Mouse (Mus musculus) brain, embryonic 14.5 days (tissue): ENCODE measurements around the gene Zbtb22. TPM values are rescaled to one million over a fixed set of nuclear protein-coding genes. Genes with fewer than 3 reads are reported as not detected.

ENCODE experiments used
- DNase-seq: peaks from one replicate; pipeline ENCODE4 v3.0.0-alpha.2; 2011; ENCODE audit warnings: low read depth
- CTCF ChIP-seq: fragments of 200-500 bp; IDR thresholded peaks from 2 replicates; pipeline ENCODE4 v1.5.1; 2012; ENCODE audit warnings: inconsistent platforms, mild to moderate bottlenecking, moderate library complexity, borderline replicate concordance; ENCODE audit not compliant: insufficient read depth, insufficient read length; ENCODE audit errors: extremely low read depth
- POLR2A ChIP-seq: fragments of 200-500 bp; IDR thresholded peaks from 2 replicates; pipeline ENCODE4 v1.6.1; 2012; ENCODE audit warnings: mild to moderate bottlenecking, inconsistent platforms, borderline replicate concordance; ENCODE audit not compliant: poor library complexity, insufficient read depth, insufficient read length, severe bottlenecking; ENCODE audit errors: extremely low read depth
- polyA plus RNA-seq: library from polyadenylated mRNA; depleted of rRNA; stranded (reverse); fragments of >200 nt; gene quantifications from 2 replicates; pipeline ENCODE4 v1.2.3, GENCODE M21; 2012

Gene Zbtb22
- polyA plus RNA-seq, 1 experiment = 35.8 TPM

DNA sequence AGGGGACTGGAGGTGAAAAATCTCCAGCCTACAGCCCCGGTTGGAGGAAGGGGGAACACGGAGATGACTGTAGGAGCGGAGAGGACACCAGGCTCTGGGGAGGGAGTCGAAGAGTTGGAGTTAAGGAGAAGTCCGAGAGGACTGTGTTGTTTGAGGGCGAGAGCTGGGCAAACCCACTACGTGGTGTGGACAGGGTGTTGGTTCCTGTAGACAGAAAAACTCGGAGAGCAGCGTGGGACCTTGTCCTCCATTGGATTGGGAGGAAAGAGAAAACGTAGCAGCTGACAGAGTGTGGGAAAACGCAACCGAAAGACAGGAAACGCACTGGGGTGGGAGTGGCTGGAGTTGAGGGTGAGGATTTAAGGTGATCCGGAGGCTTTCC lies 5.8 kb upstream of the Zbtb22 start:
- DNase-seq = no peak
- TF ChIP-seq POLR2A (no peak), CTCF (no peak)

DNA sequence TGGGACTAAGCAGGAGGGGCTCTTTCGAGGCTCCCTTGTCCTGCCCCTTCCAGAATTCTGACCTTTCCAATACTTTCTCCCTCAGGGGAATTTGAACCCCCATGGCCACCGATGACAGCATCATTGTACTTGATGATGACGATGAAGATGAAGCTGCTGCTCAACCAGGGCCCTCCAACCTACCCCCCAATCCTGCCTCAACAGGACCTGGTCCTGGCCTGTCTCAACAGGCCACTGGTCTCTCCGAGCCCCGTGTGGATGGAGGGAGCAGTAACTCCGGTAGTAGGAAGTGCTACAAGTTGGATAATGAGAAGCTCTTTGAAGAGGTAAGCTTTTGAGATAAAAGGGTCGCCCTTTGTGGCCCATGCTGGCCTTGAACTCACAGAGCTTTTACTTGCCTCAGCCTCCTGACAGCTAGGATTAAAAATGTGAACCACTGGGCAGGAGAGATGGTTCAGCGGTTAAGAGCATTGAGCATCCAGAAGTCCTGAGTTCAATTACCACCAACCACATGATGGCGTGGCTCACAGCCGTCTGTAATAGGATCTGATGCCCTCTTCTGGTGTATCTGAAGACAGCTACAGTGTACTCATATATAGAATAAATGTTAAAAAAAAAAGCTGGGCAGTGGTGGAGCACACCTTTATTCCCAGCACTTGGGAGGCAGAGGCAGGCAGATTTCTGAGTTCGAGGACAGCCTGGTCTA lies 5.2 kb upstream of the Zbtb22 start:
- DNase-seq = no peak
- TF ChIP-seq POLR2A (no peak), CTCF (no peak)

DNA sequence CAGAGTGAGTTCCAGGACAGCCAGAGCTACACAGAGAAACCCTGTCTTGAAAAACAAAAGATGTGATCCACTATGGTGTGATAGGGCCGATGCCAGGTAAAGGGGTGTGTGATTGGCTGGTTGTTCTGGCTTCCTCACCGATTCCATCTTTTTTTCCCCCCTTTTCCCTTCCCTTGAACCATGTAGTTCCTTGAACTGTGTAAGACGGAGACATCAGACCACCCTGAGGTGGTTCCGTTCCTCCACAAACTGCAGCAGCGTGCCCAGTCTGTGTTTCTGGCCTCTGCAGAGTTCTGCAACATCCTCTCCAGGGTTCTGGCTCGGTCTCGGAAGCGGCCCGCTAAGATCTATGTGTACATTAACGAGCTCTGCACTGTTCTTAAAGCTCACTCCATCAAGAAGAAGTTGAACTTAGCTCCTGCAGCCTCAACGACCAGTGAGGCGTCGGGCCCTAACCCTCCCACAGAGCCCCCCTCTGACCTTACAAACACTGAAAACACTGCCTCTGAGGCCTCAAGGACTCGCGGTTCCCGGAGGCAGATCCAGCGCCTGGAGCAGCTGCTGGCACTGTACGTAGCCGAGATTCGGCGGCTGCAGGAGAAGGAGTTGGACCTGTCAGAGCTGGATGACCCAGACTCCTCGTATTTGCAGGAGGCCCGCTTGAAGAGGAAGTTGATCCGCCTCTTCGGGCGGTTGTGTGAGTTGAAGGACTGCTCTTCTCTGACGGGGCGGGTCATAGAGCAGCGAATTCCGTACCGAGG lies 4.5 kb upstream of the Zbtb22 start:
- TF ChIP-seq CTCF = no peak
- TF ChIP-seq POLR2A = no peak
- no peak for DNase-seq

DNA sequence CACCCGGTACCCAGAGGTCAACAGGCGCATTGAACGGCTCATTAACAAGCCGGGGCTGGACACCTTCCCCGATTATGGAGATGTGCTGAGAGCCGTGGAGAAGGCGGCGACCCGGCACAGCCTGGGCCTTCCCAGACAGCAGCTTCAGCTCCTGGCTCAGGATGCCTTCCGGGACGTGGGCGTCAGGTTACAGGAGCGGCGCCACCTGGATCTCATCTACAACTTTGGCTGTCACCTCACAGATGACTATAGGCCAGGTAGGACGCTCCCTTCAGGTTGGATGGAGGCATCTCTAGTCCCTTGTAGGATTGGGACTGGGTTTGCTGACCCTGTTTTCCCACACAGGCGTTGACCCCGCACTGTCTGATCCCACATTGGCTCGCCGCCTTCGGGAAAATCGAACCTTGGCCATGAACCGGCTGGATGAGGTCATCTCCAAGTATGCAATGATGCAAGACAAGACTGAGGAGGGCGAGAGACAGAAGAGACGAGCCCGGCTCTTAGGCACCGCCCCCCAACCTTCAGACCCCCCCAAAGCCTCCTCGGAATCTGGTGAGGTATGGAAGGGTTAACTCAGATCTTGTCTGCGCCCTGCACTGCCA lies 3.8 kb upstream of the Zbtb22 start:
- no peak for TF ChIP-seq CTCF
- no peak for TF ChIP-seq POLR2A
- no peak for DNase-seq

DNA sequence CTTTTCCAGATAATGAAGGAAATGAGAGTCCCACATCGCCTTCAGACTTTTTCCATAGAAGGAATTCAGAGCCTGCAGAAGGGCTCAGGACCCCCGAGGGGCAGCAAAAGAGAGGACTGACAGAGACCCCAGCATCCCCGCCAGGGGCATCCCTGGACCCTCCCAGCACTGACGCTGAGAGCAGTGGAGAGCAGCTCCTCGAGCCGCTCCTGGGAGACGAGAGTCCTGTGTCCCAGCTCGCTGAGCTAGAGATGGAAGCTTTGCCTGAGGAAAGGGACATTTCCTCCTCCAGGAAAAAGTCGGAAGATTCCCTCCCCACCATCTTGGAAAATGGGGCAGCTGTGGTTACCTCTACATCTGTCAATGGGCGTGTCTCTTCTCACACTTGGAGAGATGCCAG lies 2.4 kb upstream of the Zbtb22 start:
- TF ChIP-seq POLR2A (no peak), CTCF (no peak)

DNA sequence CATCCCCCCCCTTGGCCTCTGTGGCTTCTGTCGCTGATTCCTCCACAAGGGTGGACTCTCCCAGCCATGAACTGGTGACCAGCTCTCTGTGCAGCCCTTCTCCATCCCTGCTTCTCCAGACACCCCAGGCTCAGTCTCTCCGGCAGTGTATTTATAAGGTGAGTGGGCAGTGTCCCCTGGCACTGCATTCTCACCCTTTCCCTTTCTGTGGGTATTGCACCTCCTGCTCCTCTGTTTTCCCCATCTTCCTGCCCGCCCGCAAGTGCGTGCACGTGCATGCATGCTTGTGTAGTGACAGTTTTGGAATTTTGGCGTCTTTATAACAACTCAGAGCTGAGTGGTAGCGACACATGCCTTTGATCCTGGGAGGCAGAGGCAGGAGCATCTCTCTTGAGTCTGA lies 1.8 kb upstream of the Zbtb22 start:
- DNase-seq = no peak
- TF ChIP-seq POLR2A = no peak
- no peak for TF ChIP-seq CTCF

More for the DNA sequence above, 2.4 kb upstream of the Zbtb22 start:
- no peak for DNase-seq

DNA sequence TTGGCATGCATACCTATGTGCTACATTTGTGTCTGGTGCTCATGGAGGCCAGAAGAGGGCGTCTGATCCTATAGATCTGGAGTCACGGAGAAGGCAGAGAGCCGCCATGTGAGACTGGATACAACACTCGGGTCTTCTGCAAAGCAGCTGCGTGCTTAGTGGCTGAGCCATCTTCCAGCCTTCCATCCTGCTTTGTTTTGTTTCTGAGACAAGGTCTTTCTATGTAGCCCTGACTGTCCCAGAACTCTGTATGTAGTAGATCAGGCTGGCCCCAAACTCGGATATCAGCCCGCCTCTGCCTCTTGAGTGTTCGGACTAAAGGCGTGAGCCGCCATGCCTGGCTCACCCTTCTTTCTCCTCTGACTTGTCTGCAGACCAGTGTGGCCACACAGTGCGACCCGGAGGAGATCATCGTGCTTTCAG lies 724 bp upstream of the Zbtb22 start:
- peak; percentile 19 for DNase-seq
- TF ChIP-seq CTCF (no peak), POLR2A (no peak)

DNA sequence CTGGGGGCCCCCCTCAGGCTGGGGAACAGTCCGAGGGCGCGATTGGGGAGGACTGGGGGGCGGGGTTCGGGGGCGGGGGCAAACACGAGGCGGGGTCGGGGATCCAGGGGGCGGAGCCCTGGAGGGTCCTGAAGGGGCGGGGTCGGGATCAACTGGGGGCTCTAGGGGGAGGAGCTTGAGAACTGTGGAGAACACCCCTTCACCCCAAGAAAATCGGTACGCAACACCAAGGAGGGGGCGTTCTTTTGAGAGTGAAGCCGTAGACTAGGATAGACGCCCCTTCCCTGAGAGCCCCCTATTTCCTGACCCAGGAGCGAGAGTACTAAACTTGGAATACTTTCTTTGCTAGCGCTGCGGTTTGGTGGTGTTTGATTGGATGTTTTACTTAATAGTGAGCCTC lies 590 bp downstream of the Zbtb22 start:
- TF ChIP-seq POLR2A = no peak
- TF ChIP-seq CTCF = no peak
- DNase-seq = no peak

DNA sequence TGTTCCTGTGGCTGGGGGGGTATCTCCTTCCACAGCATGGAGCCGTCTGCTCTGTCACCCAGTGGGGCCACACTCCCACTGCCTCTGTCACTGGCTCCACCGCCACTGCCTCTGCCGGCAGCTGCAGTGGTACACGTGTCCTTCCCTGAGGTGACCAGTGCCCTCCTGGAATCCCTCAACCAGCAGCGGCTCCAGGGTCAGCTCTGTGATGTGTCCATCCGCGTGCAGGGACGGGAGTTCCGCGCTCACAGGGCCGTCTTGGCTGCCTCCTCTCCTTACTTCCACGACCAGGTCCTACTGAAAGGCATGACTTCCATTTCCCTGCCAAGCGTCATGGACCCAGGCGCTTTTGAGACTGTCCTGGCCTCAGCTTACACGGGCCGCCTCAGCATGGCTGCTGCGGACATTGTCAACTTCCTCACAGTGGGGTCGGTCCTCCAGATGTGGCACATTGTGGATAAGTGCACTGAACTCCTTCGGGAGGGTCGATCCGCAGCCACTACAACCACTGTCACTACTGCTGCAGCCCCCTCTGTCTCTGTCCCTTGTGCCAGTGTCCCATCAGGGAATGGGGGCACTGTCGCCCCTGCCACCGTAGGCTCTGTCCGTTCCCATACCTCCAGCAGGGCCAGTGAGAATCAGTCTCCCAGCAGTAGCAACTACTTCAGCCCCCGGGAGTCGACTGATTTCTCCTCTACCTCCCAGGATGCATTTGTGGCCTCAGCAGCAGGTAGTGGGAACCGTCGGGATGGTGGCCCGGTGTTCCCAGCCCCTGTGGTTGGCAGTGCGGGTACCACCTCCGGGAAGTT lies 1.3 kb downstream of the Zbtb22 start:
- TF ChIP-seq CTCF = no peak
- TF ChIP-seq POLR2A = no peak
- DNase-seq = no peak

DNA sequence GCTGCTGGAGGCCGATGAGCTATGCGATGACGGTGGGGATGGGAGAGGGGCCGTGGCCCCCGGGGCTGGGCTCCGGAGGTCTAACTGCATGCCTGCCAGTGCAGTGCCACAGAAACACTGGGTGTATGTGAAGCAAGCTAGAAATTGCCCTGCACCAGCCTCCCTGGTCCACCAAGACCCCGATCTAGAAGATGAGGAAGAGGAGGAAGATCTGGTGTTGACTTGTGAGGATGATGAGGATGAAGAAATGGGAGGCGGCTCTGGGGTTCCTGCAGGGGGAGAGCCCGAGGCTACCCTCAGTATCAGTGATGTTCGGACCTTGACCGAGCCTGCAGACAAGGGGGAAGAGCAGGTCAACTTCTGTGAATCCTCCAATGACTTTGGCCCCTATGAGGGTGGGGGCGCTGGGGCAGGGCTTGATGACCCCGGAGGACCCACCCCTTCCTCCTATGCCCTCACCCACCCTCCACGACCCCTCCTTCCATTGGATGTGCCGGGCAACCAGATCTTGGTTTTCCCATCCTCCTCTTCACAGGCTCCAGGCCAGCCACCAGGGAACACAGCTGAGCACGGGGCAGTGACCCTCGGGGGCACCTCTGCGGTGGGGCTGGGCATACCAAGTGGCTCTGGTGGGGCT lies 2.1 kb downstream of the Zbtb22 start:
- TF ChIP-seq CTCF = no peak
- no peak for TF ChIP-seq POLR2A
- DNase-seq = no peak

DNA sequence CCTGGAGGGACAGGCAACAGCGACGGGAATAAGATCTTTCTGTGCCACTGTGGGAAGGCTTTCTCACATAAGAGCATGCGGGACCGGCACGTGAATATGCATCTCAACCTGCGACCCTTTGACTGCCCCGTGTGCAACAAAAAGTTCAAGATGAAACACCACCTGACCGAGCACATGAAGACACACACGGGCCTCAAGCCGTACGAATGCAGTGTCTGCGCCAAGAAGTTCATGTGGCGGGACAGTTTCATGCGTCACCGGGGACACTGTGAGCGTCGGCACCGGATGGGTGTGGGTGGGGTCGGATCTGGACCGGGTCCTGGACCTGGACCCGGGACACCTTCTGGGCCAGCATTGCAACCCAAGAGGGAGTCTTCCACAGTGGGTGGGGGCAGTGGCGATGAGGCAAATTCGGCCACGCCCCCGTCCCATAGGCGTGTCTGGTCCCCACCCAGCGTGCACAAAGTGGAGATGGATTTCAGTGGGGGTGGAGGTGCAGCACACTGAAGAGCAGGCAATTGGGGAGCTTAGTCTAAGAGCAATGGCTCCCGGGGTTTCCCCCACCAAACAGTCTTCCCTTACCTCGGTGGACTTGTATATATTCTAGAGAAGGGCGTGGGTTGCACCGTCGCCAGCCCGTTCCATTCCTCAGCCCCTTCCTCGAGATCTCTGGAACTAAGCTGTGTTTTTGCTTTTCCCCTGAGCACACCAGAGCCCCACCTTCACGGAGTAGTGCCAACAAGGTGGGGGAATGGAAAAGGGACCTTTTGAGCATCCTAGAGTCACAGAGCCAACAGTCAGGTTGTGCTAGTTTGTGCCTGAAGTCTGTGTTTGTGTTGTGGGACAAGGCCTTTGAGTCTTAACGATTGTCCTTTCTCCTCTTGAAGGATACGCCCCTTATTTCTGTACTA lies 2.8 kb downstream of the Zbtb22 start:
- TF ChIP-seq CTCF (no peak), POLR2A (no peak)
- DNase-seq = no peak
